Mouse (Mus musculus): Measurements from ENCODE around the gene Nat8f2. TPM values are rescaled to one million over a fixed set of nuclear protein-coding genes. Genes with fewer than 3 reads are reported as not detected.
"Not testable (repeated sequence)": the region's sequence is repeated elsewhere in the genome, so short reads cannot be mapped to it uniquely, and the experiment has no call there.

Gene Nat8f2
- total and polyA plus RNA-seq, 3 experiments = not detected

DNA sequence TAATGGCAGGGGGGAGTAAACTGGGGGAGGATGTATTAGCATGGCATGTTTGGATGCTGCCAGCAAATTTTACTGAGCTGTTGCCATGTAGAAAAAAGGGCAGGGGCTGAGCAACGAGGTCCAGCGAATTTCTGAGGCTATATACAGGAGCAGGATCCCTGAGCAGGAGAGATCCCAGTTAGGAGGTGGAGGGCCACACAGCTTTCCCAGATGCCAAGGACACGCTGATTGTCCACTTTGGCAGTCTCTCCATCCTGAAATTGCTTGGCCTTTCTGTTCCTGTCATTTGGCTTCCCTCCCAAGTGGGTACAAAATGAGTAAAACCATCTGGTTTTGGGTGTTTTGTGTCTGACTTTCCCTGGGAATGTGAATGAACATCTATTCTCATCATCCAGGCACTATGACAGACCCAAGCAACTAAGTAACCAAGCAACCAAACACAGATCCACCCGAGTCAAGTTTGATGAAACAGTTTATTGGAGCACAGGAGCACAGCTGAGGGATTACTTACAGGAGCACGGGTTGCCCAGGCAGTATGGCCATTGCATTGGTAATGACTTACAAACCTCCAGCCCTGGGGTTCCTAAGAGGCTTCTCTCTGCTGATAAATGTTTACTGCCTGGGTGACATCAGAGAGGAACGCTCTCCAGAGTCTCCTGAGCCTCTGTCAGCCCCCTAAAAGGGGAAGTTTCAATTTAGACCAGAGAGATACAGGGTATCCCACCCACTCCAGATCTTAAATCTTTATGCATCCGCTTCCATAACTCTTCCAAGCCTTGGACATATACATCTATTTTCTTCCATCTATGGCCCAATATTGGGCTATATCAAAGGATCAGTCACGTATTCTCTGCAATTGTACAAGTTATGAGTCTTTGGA lies 29.9 kb upstream of the Nat8f2 start:
- H3K4me3 ChIP-seq (replicated peaks in 1 of 3; ENCODE audit: low read depth in 2 of 3, low read length in 2 of 3, poor library complexity in 1 of 3); H3K79me2 ChIP-seq (replicated peaks; ENCODE audit: control insufficient read depth, extremely low read depth, insufficient read depth, poor library complexity, severe bottlenecking); H3K27me3 ChIP-seq (replicated peaks); H3K4me1 ChIP-seq (ENCODE audit: control insufficient read depth in 1 of 2, insufficient read depth in 2 of 2); dilution Hi-C loops (cut with MboI; ENCODE audit: extremely low pct_ligation_motif_present, extremely low pct_unique_long_range_greater_than_20kb, low sequenced_read_pairs); H3K36me3 ChIP-seq (replicated peaks in 1 of 2; ENCODE audit: control insufficient read depth in 1 of 2, insufficient read depth in 1 of 2, low read length in 1 of 2); H3K4me2 ChIP-seq (ENCODE audit: insufficient read depth, low read depth, poor library complexity, severe bottlenecking); H3K27ac ChIP-seq (ENCODE audit: insufficient read depth, low read depth); in situ Hi-C loops (cut with MboI; ENCODE audit: low pct_ligation_motif_present, low pct_unique_long_range_greater_than_20kb, low sequenced_read_pairs); DNase-seq (ENCODE audit: extremely low read depth); H3K9ac ChIP-seq (ENCODE audit: insufficient read depth, low read depth); H3K9me3 ChIP-seq (replicated peaks; ENCODE audit: low read length): not testable (repeated sequence)

DNA sequence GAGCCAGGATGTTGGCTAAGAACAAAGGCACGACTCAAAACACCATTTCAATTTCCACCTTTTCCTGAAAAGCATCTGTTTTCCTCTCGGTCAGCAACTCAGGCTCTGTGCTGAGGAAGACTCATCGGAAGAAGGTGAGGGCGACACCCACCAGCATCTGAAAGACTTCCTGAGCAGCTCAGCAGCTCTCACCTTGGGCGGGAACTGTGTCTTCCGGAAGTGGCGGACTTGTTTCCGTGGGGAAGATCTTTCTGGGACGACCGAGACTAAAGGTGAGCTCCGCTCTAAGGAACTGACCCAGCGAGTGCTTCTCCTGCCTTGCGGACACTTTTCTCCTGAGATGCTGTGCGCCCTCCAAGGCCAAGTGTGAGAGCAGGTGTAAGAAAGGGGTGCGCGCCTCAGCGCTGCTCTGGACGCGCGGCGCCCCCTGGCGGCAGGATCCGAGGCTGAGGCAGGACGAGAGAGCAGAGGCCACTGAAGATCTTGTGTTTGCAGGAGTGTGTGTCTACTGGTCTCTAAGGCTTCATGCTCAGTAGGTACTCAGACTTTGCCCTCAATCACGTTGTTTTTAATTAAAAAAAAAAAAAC lies 26.2 kb upstream of the Nat8f2 start:
- H3K79me2 ChIP-seq (replicated peaks; ENCODE audit: control insufficient read depth, extremely low read depth, insufficient read depth, poor library complexity, severe bottlenecking); in situ Hi-C loops (cut with MboI; ENCODE audit: low pct_ligation_motif_present, low pct_unique_long_range_greater_than_20kb, low sequenced_read_pairs); H3K27ac ChIP-seq (ENCODE audit: insufficient read depth, low read depth); H3K9ac ChIP-seq (ENCODE audit: insufficient read depth, low read depth); H3K4me1 ChIP-seq (ENCODE audit: control insufficient read depth in 1 of 2, insufficient read depth in 2 of 2); H3K4me2 ChIP-seq (ENCODE audit: insufficient read depth, low read depth, poor library complexity, severe bottlenecking); H3K4me3 ChIP-seq (replicated peaks in 1 of 3; ENCODE audit: low read depth in 2 of 3, low read length in 2 of 3, poor library complexity in 1 of 3); DNase-seq (ENCODE audit: extremely low read depth); H3K27me3 ChIP-seq (replicated peaks); dilution Hi-C loops (cut with MboI; ENCODE audit: extremely low pct_ligation_motif_present, extremely low pct_unique_long_range_greater_than_20kb, low sequenced_read_pairs); H3K36me3 ChIP-seq (replicated peaks in 1 of 2; ENCODE audit: control insufficient read depth in 1 of 2, insufficient read depth in 1 of 2, low read length in 1 of 2): not testable (repeated sequence)
- peak; percentile 19 to 54; a peak in 2 of 4 replicates for TF ChIP-seq CTCF (conservative IDR thresholded peaks at IDR 0.05 in 1 of 2, IDR thresholded peaks at IDR 0.05 in 1 of 2; ENCODE audit: low read depth in 2 of 2, low read length in 2 of 2)
- TF ChIP-seq RAD21 (IDR thresholded peaks at IDR 0.05; ENCODE audit: low read depth, low read length) = peak; percentile 23
- peak; percentile 33 for TF ChIP-seq SMC3 (IDR thresholded peaks at IDR 0.05; ENCODE audit: low read depth, low read length)
- peaks cover 17% of the 10 kb centered on the region for H3K9me3 ChIP-seq (replicated peaks; ENCODE audit: low read length)

GRCm38 (mm10) chr6:85888961-85889360 lies 20.0 kb upstream of the Nat8f2 start:
- Histone ChIP-seq H3K36me3 (replicated peaks in 1 of 2; ENCODE audit: control insufficient read depth in 1 of 2, insufficient read depth in 1 of 2, low read length in 1 of 2) (no peaks in the 10 kb centered on the region), H3K4me3 (replicated peaks in 1 of 3; ENCODE audit: low read depth in 2 of 3, low read length in 2 of 3, poor library complexity in 1 of 3) (no peak overlapping the region), H3K27me3 (replicated peaks) (peaks cover 25% of the 10 kb centered on the region), H3K27ac (ENCODE audit: insufficient read depth, low read depth) (no peak overlapping the region), H3K9ac (ENCODE audit: insufficient read depth, low read depth) (no peak overlapping the region), H3K9me3 (replicated peaks; ENCODE audit: low read length) (peaks cover 26% of the 10 kb centered on the region), H3K4me1 (ENCODE audit: control insufficient read depth in 1 of 2, insufficient read depth in 2 of 2) (no peaks in the 10 kb centered on the region), H3K79me2 (replicated peaks; ENCODE audit: control insufficient read depth, extremely low read depth, insufficient read depth, poor library complexity, severe bottlenecking) (no peaks in the 10 kb centered on the region), H3K4me2 (ENCODE audit: insufficient read depth, low read depth, poor library complexity, severe bottlenecking) (no peak overlapping the region)
- TF ChIP-seq SIN3A (IDR thresholded peaks at IDR 0.05; ENCODE audit: low read length) = no peak
- no peak for TF ChIP-seq MAX (IDR thresholded peaks at IDR 0.05; ENCODE audit: low read length)
- no peak for TF ChIP-seq RCOR1 (conservative IDR thresholded peaks at IDR 0.05; ENCODE audit: low read depth, low read length)
- TF ChIP-seq NRF1 (IDR thresholded peaks at IDR 0.05; ENCODE audit: low read depth, low read length) = no peak
- TF ChIP-seq POLR2A (IDR thresholded peaks at IDR 0.05; ENCODE audit: low read depth, low read length) = no peak
- TF ChIP-seq CHD2 (IDR thresholded peaks at IDR 0.05; ENCODE audit: low read length) = no peak
- TF ChIP-seq RAD21 (IDR thresholded peaks at IDR 0.05; ENCODE audit: low read depth, low read length) = no peak
- no peak for TF ChIP-seq ZKSCAN1 (IDR thresholded peaks at IDR 0.05; ENCODE audit: borderline replicate concordance, low read depth, low read length)
- TF ChIP-seq EP300 (IDR thresholded peaks at IDR 0.05; ENCODE audit: low read length) = no peak
- no peak for TF ChIP-seq CHD1 (IDR thresholded peaks at IDR 0.05; ENCODE audit: low read depth, low read length)
- TF ChIP-seq BHLHE40 (IDR thresholded peaks at IDR 0.05; ENCODE audit: low read depth, low read length) = no peak
- no peak for DNase-seq (ENCODE audit: extremely low read depth)
- dilution Hi-C loops (cut with MboI; ENCODE audit: extremely low pct_ligation_motif_present, extremely low pct_unique_long_range_greater_than_20kb, low sequenced_read_pairs) = no loop called here
- in situ Hi-C loops (cut with MboI; ENCODE audit: low pct_ligation_motif_present, low pct_unique_long_range_greater_than_20kb, low sequenced_read_pairs) = no loop called here
